Mouse (Mus musculus) bone marrow macrophage, adult 2 months (primary cell): ENCODE data around the gene Tmem114. TPM values are rescaled to one million over a fixed set of nuclear protein-coding genes. Genes with fewer than 3 reads are reported as not detected.

Experiments used
- H3K27ac ChIP-seq: 2 replicates; pipeline ENCODE4 v1.5.1; 2012; ENCODE audit warnings: low read depth, low read length; ENCODE audit not compliant: insufficient read depth
- H3K4me1 ChIP-seq: 2 replicates; pipeline ENCODE4 v1.6.1; 2012; ENCODE audit warnings: low read length; ENCODE audit not compliant: control insufficient read depth, insufficient read depth
- H3K4me3 ChIP-seq: 2 replicates; pipeline ENCODE4 v1.5.1; 2012; ENCODE audit warnings: mild to moderate bottlenecking, low read length, moderate library complexity; ENCODE audit not compliant: insufficient read depth
- CTCF ChIP-seq: IDR thresholded peaks from 2 replicates; pipeline ENCODE4 v1.5.1; 2012; ENCODE audit warnings: low read depth, mild to moderate bottlenecking, low read length, moderate library complexity
- POLR2A ChIP-seq: IDR thresholded peaks from 2 replicates; pipeline ENCODE4 v1.6.1; 2012; ENCODE audit warnings: mild to moderate bottlenecking, low read depth, low read length, borderline replicate concordance
- polyA plus RNA-seq: library from polyadenylated mRNA; stranded (reverse); fragments of >200 nt; gene quantifications from 2 replicates; pipeline ENCODE4 v1.2.4, GENCODE M21; 2012; ENCODE audit not compliant: missing spikeins, insufficient read depth, insufficient read length

Tmem114 gene
- polyA plus RNA-seq, 1 experiment: not detected

GRCm38 (mm10) chr16:8429531-8429930, 4.6 kb upstream of the Tmem114 start:
- Histone ChIP-seq H3K4me3 (no peak overlapping the region), H3K4me1 (no peaks in the 10 kb centered on the region), H3K27ac (no peak overlapping the region)
- TF ChIP-seq POLR2A: no peak
- TF ChIP-seq CTCF: no peak

- Histone ChIP-seq H3K27ac (no peak overlapping the region), H3K4me3 (no peak overlapping the region), H3K4me1 (no peaks in the 10 kb centered on the region)
- TF ChIP-seq POLR2A: no peak
Observed at GRCm38 (mm10) chr16:8425736-8426135, 800 bp upstream of the Tmem114 start.

DNA sequence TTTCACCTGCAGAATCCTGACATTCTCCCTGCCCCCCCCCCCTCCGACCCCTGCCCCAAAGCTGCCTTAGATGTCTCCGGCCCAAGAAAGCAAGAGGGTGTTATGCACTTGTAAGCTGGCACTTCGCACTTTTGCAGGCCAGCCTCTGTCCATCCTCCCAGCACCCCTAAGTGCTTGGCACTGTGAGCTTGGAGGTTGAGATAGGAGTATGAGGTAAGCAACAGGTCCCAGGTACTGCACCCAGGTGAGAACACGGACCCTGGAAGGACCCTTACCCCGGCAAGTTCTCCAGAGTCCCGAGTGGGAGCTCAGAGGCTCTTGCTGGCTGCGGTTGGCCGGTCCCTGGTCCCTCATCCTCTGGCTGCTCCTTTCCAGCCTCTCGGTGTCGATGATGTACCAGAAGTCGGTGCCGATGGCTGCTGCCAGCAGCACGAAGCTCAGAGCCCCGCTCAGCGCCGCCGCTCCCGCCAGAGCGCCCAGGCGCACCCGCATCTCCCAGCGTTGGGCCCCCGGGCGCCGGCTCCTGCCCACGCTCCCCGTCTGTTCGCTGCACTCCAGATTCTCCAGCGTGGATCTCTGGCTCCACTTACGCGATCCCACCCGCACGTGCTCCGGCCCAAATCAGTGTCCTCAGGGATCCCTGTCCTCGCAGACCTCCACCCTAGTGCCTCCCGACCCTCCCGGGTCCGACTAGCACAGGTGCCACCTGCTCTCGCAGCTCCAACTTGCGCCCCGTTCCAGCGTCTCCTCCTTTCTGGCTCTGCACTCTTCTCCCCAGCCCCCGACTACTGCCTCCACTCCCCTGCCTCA, 570 bp downstream of the Tmem114 start:
- no peak for TF ChIP-seq CTCF
- no peak for TF ChIP-seq POLR2A
- no peak overlapping the region for H3K4me3 ChIP-seq
- H3K27ac ChIP-seq: no peak overlapping the region
- H3K4me1 ChIP-seq: no peaks in the 10 kb centered on the region

- TF ChIP-seq CTCF (no peak), POLR2A (no peak)
- Histone ChIP-seq H3K27ac (no peak overlapping the region), H3K4me1 (no peaks in the 10 kb centered on the region), H3K4me3 (no peak overlapping the region)
Observed at GRCm38 (mm10) chr16:8423626-8424114, 1.3 kb downstream of the Tmem114 start.

GRCm38 (mm10) chr16:8420842-8421241, 4.1 kb downstream of the Tmem114 start:
- no peaks in the 10 kb centered on the region for H3K4me1 ChIP-seq

GRCm38 (mm10) chr16:8420381-8420780, 4.6 kb downstream of the Tmem114 start:
- no peak overlapping the region for H3K4me3 ChIP-seq
- no peaks in the 10 kb centered on the region for H3K4me1 ChIP-seq
- no peak overlapping the region for H3K27ac ChIP-seq
- no peak for TF ChIP-seq CTCF
- TF ChIP-seq POLR2A: no peak

More at GRCm38 (mm10) chr16:8420842-8421241, 4.1 kb downstream of the Tmem114 start:
- Histone ChIP-seq H3K4me3 (no peak overlapping the region), H3K27ac (no peak overlapping the region)
- TF ChIP-seq POLR2A (no peak), CTCF (no peak)

DNA sequence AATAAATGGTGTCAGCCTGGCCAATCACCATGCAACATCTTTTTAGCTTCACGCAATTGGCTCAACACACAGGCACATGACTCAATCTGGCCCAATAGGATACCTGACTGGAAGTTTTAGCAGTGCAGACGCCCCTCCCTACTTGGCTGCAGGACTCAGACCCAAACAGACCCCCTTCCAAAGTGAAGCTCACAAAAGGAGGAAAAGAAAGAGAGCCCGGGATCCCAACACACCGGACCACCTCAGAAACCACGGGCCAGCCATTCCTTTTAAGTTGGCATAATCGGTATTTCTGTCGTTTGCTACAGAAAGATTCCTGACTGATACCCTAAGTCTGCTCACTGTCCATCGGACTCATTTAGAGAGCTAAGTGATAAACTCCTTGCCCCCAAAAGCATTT, 5.3 kb downstream of the Tmem114 start:
- no peaks in the 10 kb centered on the region for H3K4me1 ChIP-seq
- no peak overlapping the region for H3K27ac ChIP-seq
- no peak overlapping the region for H3K4me3 ChIP-seq
- TF ChIP-seq CTCF: no peak
- TF ChIP-seq POLR2A: no peak

- TF ChIP-seq POLR2A (no peak), CTCF (no peak)
- H3K27ac ChIP-seq: no peak overlapping the region
Observed at GRCm38 (mm10) chr16:8418126-8418525, 6.8 kb downstream of the Tmem114 start.

GRCm38 (mm10) chr16:8417011-8417720, 7.8 kb downstream of the Tmem114 start:
- H3K4me3 ChIP-seq: no peak overlapping the region
- no peak overlapping the region for H3K27ac ChIP-seq
- TF ChIP-seq CTCF: no peak
- no peak for TF ChIP-seq POLR2A

More at GRCm38 (mm10) chr16:8418126-8418525, 6.8 kb downstream of the Tmem114 start:
- H3K4me3 ChIP-seq: no peak overlapping the region
- H3K4me1 ChIP-seq: no peaks in the 10 kb centered on the region

DNA sequence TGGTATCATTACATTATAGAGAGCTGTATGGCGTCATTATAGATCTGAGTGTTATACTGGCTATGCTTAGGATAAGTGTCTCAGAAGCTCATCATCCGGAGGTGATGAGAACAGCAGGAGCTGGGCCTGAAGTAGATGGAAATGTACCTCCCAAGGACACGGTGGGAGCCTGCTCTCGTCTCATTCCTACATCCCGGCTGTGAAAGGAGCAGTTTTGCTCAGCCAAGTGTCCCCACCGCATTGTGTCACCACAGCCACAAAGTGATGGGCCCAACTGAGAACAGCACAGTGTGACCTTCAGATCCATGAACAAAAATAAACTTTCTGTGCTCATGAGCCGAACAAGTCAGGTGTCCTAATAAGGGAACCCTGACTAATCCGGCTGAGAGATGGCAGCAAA, 8.9 kb downstream of the Tmem114 start:
- H3K27ac ChIP-seq: no peak overlapping the region
- TF ChIP-seq CTCF (no peak), POLR2A (no peak)
- no peaks in the 10 kb centered on the region for H3K4me1 ChIP-seq
- H3K4me3 ChIP-seq: no peak overlapping the region

More at GRCm38 (mm10) chr16:8417011-8417720, 7.8 kb downstream of the Tmem114 start:
- H3K4me1 ChIP-seq: no peaks in the 10 kb centered on the region
